Mouse (Mus musculus) CH12.LX (cell line): ENCODE measurements around the gene Speer4b. TPM values are rescaled to one million over a fixed set of nuclear protein-coding genes. Genes with fewer than 3 reads are reported as not detected.

Experiments used
- DNase-seq: peaks from one replicate; pipeline ENCODE4 v3.0.0-alpha.2; 2013; ENCODE audit errors: extremely low read depth
- H3K27ac ChIP-seq: 2 replicates; pipeline ENCODE4 v1.5.1; 2012; ENCODE audit warnings: low read depth, mild to moderate bottlenecking, control low read depth, moderate library complexity; ENCODE audit not compliant: insufficient read depth
- H3K27me3 ChIP-seq: replicated peaks from 2 replicates; pipeline ENCODE3; 2012; ENCODE audit warnings: inconsistent platforms
- H3K36me3 ChIP-seq, 2 experiments: replicated peaks in 1 of 2; 2 replicates each; pipeline versions ENCODE3 to v1.6.1; 2012; ENCODE audit warnings: inconsistent platforms in 1 of 2, low read length in 1 of 2, mild to moderate bottlenecking in 1 of 2, mixed read lengths in 1 of 2, moderate library complexity in 1 of 2; ENCODE audit not compliant: control insufficient read depth in 1 of 2, insufficient read depth in 1 of 2
- H3K4me1 ChIP-seq, 2 experiments: 2 replicates each; pipeline ENCODE4 v1.6.1; 2012; ENCODE audit warnings: inconsistent platforms in 1 of 2, moderate library complexity in 1 of 2; ENCODE audit not compliant: insufficient read depth in 2 of 2, control insufficient read depth in 1 of 2
- H3K4me2 ChIP-seq: 2 replicates; pipeline ENCODE4 v1.6.1; 2012; ENCODE audit warnings: low read depth, mild to moderate bottlenecking, control low read depth; ENCODE audit not compliant: poor library complexity, insufficient read depth, severe bottlenecking
- H3K4me3 ChIP-seq, 3 experiments: fragments of 150-350 bp in 1 of 3; sonication (generic) in 1 of 3; replicated peaks in 1 of 3; 2 replicates each; pipeline versions ENCODE3 to v1.5.1; 2011 to 2012; ENCODE audit warnings: low read depth in 2 of 3, low read length in 2 of 3, mild to moderate bottlenecking in 2 of 3, moderate library complexity in 2 of 3, control low read depth in 1 of 3, improper control_type of control experiment in 1 of 3, inconsistent platforms in 1 of 3, mixed read lengths in 1 of 3; ENCODE audit not compliant: poor library complexity in 1 of 3
- H3K79me2 ChIP-seq: replicated peaks from 2 replicates; pipeline ENCODE4 v1.6.1; 2012; ENCODE audit warnings: mild to moderate bottlenecking, moderate library complexity; ENCODE audit not compliant: control insufficient read depth, poor library complexity, insufficient read depth, severe bottlenecking; ENCODE audit errors: extremely low read depth
- H3K9ac ChIP-seq: 2 replicates; pipeline ENCODE4 v1.6.1; 2012; ENCODE audit warnings: low read depth, mild to moderate bottlenecking, control low read depth, moderate library complexity; ENCODE audit not compliant: insufficient read depth
- H3K9me3 ChIP-seq: replicated peaks from 2 replicates; pipeline ENCODE3; 2012; ENCODE audit warnings: low read length, inconsistent platforms, mixed read lengths
- BHLHE40 ChIP-seq: IDR thresholded peaks from 2 replicates; pipeline ENCODE4 v1.6.1; 2011; ENCODE audit warnings: mild to moderate bottlenecking, low read depth, low read length, improper control_type of control experiment
- CHD2 ChIP-seq: IDR thresholded peaks from 2 replicates; pipeline ENCODE4 v1.6.1; 2011; ENCODE audit warnings: low read length, improper control_type of control experiment
- ELF1 ChIP-seq: IDR thresholded peaks from 2 replicates; pipeline ENCODE4 v1.6.1; 2014; ENCODE audit warnings: low read depth, mild to moderate bottlenecking, inconsistent platforms, low read length, improper control_type of control experiment
- EP300 ChIP-seq: IDR thresholded peaks from 2 replicates; pipeline ENCODE4 v1.6.1; 2011; ENCODE audit warnings: low read length, improper control_type of control experiment
- ETS1 ChIP-seq: conservative IDR thresholded peaks from 2 replicates; pipeline ENCODE4 v1.6.1; 2012; ENCODE audit warnings: low read depth, mild to moderate bottlenecking, inconsistent platforms, low read length, improper control_type of control experiment, moderate library complexity
- GABPA ChIP-seq: IDR thresholded peaks from 2 replicates; pipeline ENCODE4 v1.6.1; 2012; ENCODE audit warnings: low read depth, low read length, improper control_type of control experiment, inconsistent platforms; ENCODE audit not compliant: insufficient replicate concordance
- IRF4 ChIP-seq: IDR thresholded peaks from 2 replicates; pipeline ENCODE4 v1.6.1; 2014; ENCODE audit warnings: low read depth, mild to moderate bottlenecking, inconsistent platforms, low read length, improper control_type of control experiment
- JUN ChIP-seq: IDR thresholded peaks from 2 replicates; pipeline ENCODE4 v1.6.1; 2011; ENCODE audit warnings: low read depth, mild to moderate bottlenecking, low read length, improper control_type of control experiment, moderate library complexity; ENCODE audit not compliant: insufficient read depth
- JUND ChIP-seq: conservative IDR thresholded peaks from 2 replicates; pipeline ENCODE4 v1.6.1; 2011; ENCODE audit warnings: low read depth, low read length, improper control_type of control experiment
- MAX ChIP-seq: IDR thresholded peaks from 2 replicates; pipeline ENCODE4 v1.6.1; 2011; ENCODE audit warnings: low read length, improper control_type of control experiment
- MEF2A ChIP-seq: IDR thresholded peaks from 2 replicates; pipeline ENCODE4 v1.6.1; 2014; ENCODE audit warnings: low read depth, mild to moderate bottlenecking, inconsistent platforms, low read length, improper control_type of control experiment, borderline replicate concordance
- MXI1 ChIP-seq: IDR thresholded peaks from 2 replicates; pipeline ENCODE4 v1.6.1; 2011; ENCODE audit warnings: mild to moderate bottlenecking, low read depth, low read length, improper control_type of control experiment
- MYC ChIP-seq: IDR thresholded peaks from 2 replicates; pipeline ENCODE4 v1.6.1; 2011; ENCODE audit warnings: low read depth, mild to moderate bottlenecking, improper control_type of control experiment, low read length
- NELFE ChIP-seq: IDR thresholded peaks from 2 replicates; pipeline ENCODE4 v1.6.1; 2011; ENCODE audit warnings: low read depth, low read length, improper control_type of control experiment
- NRF1 ChIP-seq: IDR thresholded peaks from 2 replicates; pipeline ENCODE4 v1.6.1; 2014; ENCODE audit warnings: low read depth, mild to moderate bottlenecking, inconsistent platforms, low read length, improper control_type of control experiment, moderate library complexity
- PAX5 ChIP-seq: IDR thresholded peaks from 2 replicates; pipeline ENCODE4 v1.6.1; 2012; ENCODE audit warnings: low read length, inconsistent platforms, mixed read lengths
- POLR2A ChIP-seq: IDR thresholded peaks from 2 replicates; pipeline ENCODE4 v1.6.1; 2011; ENCODE audit warnings: low read depth, mild to moderate bottlenecking, improper control_type of control experiment, low read length
- RAD21 ChIP-seq: IDR thresholded peaks from 2 replicates; pipeline ENCODE4 v1.6.1; 2011; ENCODE audit warnings: low read depth, mild to moderate bottlenecking, low read length, improper control_type of control experiment, moderate library complexity
- RCOR1 ChIP-seq: conservative IDR thresholded peaks from 2 replicates; pipeline ENCODE4 v1.6.1; 2012; ENCODE audit warnings: low read depth, mild to moderate bottlenecking, inconsistent platforms, low read length, improper control_type of control experiment
- SMC3 ChIP-seq: IDR thresholded peaks from 2 replicates; pipeline ENCODE4 v1.6.1; 2011; ENCODE audit warnings: low read depth, low read length, improper control_type of control experiment
- TCF12 ChIP-seq: IDR thresholded peaks from 2 replicates; pipeline ENCODE4 v1.6.1; 2014; ENCODE audit warnings: low read depth, mild to moderate bottlenecking, inconsistent platforms, low read length, improper control_type of control experiment
- UBTF ChIP-seq: IDR thresholded peaks from 2 replicates; pipeline ENCODE4 v1.6.1; 2012; ENCODE audit warnings: low read depth, mild to moderate bottlenecking, inconsistent platforms, low read length, improper control_type of control experiment, moderate library complexity
- ZKSCAN1 ChIP-seq: IDR thresholded peaks from 2 replicates; pipeline ENCODE4 v1.6.1; 2012; ENCODE audit warnings: low read depth, inconsistent platforms, low read length, improper control_type of control experiment, borderline replicate concordance
- ZMIZ1 ChIP-seq: IDR thresholded peaks from 2 replicates; pipeline ENCODE4 v1.6.1; 2012; ENCODE audit warnings: low read depth, mild to moderate bottlenecking, inconsistent platforms, low read length, improper control_type of control experiment
- dilution Hi-C: fragments of 300-500 bp; cut with MboI; formaldehyde crosslinking; loops from 2 replicates; pipeline ENCODE4 v1.14.3; 2020; ENCODE audit warnings: low sequenced_read_pairs; ENCODE audit not compliant: extremely low pct_unique_long_range_greater_than_20kb, extremely low pct_ligation_motif_present
- in situ Hi-C: fragments of 300-500 bp; cut with MboI; formaldehyde crosslinking; loops from 3 replicates; pipeline ENCODE4 v1.14.3; 2019; ENCODE audit warnings: low sequenced_read_pairs, low pct_ligation_motif_present, low pct_unique_long_range_greater_than_20kb, mixed read lengths
- polyA plus RNA-seq: library from polyadenylated mRNA; unstranded; fragments of >175 nt; gene quantifications from 2 replicates; pipeline ENCODE4 v1.2.1, GENCODE M21; 2012; ENCODE audit warnings: low read depth; ENCODE audit not compliant: insufficient read length
- total RNA-seq, 2 experiments: library from RNA; depleted of rRNA; stranded (reverse); fragments of 300-350 nt in 1 of 2; fragments of >200 nt in 1 of 2; gene quantifications; 2 replicates each; pipeline ENCODE4 v1.2.3; 2012 to 2014

Speer4b gene
- total and polyA plus RNA-seq, 3 experiments: not detected

DNA sequence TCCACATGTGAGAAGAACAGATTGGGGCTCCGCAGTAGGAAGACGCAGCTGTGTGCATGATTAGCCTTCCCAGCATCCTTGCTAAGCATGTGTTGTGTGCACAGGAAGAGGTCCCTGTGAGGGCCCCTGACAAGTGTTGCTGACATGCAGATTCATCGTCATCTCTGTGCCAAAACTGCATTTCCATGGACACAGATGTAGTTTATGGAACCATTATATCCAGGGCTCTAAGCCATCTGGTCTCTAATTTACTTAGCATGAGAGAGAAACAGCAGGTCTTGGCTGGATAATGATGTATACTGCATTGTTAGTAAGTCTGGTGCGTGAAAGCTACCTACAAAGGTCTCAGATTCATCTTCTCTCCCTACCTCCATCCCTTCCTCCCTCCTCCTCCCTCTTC lies 10.3 kb downstream of the Speer4b start:
- in situ Hi-C loops (no loop called here), dilution Hi-C loops (no loop called here)
- Histone ChIP-seq H3K27me3 (no peaks in the 10 kb centered on the region), H3K9me3 (peaks cover 24% of the 10 kb centered on the region), H3K9ac (no peak overlapping the region), H3K27ac (no peak overlapping the region), H3K79me2 (no peaks in the 10 kb centered on the region), H3K4me3 (no peak overlapping the region), H3K4me1 (peaks cover 0 to 10% of the 10 kb centered on the region in 2 experiments; a peak in 2 of 4 replicates), H3K36me3 (no peaks in the 10 kb centered on the region), H3K4me2 (no peak overlapping the region)
- TF ChIP-seq MYC: no peak
- no peak for TF ChIP-seq ZMIZ1
- no peak for TF ChIP-seq NELFE
- TF ChIP-seq SMC3: no peak
- no peak for TF ChIP-seq MAX
- TF ChIP-seq IRF4: no peak
- no peak for TF ChIP-seq NRF1
- no peak for TF ChIP-seq JUND
- TF ChIP-seq UBTF: no peak
- TF ChIP-seq BHLHE40: no peak
- no peak for TF ChIP-seq MXI1
- no peak for TF ChIP-seq MEF2A
- TF ChIP-seq ZKSCAN1: no peak
- no peak for TF ChIP-seq RAD21
- no peak for TF ChIP-seq EP300
- no peak for TF ChIP-seq JUN
- TF ChIP-seq TCF12: no peak
- no peak for TF ChIP-seq RCOR1
- TF ChIP-seq CHD2: no peak
- no peak for TF ChIP-seq ELF1
- DNase-seq: no peak

DNA sequence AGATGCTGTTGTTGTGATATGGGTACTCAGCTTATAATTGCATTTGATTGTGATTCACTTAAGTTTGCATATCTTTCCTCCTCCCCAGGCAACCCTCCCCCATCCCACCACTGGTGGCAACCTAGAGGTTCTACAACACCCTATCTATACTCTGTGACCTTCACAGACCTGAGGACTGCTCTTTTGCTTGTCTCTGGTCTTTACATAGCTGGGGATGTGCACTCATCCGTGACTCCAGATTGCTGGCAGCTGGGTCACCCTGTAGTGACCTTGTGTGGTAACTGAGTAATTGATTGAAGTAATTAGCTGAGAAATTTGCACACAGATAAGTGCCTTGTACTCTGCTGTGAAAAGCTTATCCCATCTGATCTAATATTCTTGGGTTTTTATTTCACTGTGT lies 15.1 kb downstream of the Speer4b start:
- H3K9ac ChIP-seq: no peak overlapping the region
- no peak overlapping the region for H3K27ac ChIP-seq
- no peak overlapping the region for H3K4me3 ChIP-seq
- dilution Hi-C loops: no loop called here
- TF ChIP-seq SMC3: no peak
- no peak for TF ChIP-seq ELF1
- TF ChIP-seq ETS1: no peak
- TF ChIP-seq GABPA: no peak
- no peak for TF ChIP-seq PAX5
- no peak for TF ChIP-seq EP300
- no peak for TF ChIP-seq JUN
- no peak for TF ChIP-seq POLR2A
- peak; percentile 23 for DNase-seq
- no peaks in the 10 kb centered on the region for H3K36me3 ChIP-seq
- H3K27me3 ChIP-seq: no peaks in the 10 kb centered on the region
- in situ Hi-C loops: no loop called here
- H3K79me2 ChIP-seq: no peaks in the 10 kb centered on the region
- peaks cover 45% of the 10 kb centered on the region for H3K9me3 ChIP-seq
- H3K4me2 ChIP-seq: no peak overlapping the region
- peaks cover 0 to 17% of the 10 kb centered on the region in 2 experiments; a peak in 2 of 4 replicates for H3K4me1 ChIP-seq
